Mouse (Mus musculus): ENCODE measurements around the gene Matn1. TPM values are rescaled to one million over a fixed set of nuclear protein-coding genes. Genes with fewer than 3 reads are reported as not detected.

Matn1 gene
- total and polyA plus RNA-seq, 2 experiments from 2014 or later, result 0.20 TPM; not detected in 1

GRCm38 (mm10) chr4:130984416-130985182 is 40.4 kb downstream of the Matn1 start:
- WGBS, result 18% methylated on average over 17 of the region's 17 CpGs
- H3K4me1 ChIP-seq (ENCODE audit: insufficient read depth, low read length), result 0 out of 2 replicates have a peak, but pooled peaks cover 4% of the 10 kb centered on the region
- H3K9ac ChIP-seq (replicated peaks; ENCODE audit: low read length, poor library complexity, severe bottlenecking), result no peak overlapping the region
- H3K4me3 ChIP-seq (ENCODE audit: low read depth, low read length), result no peak overlapping the region
- no peaks in the 10 kb centered on the region for H3K36me3 ChIP-seq (ENCODE audit: insufficient read depth, low read length)
- H3K27ac ChIP-seq (ENCODE audit: low read depth, low read length), result peak overlapping the region; percentile 55
- no peak for DNase-seq (ENCODE audit: low spot score)
- H3K27me3 ChIP-seq (ENCODE audit: insufficient read depth, low read length), result no peaks in the 10 kb centered on the region
- H3K4me2 ChIP-seq (ENCODE audit: low read depth, low read length, poor library complexity, severe bottlenecking), result no peak overlapping the region
- no peak for ATAC-seq (ENCODE audit: low FRiP score)
- TF ChIP-seq CTCF (IDR thresholded peaks at IDR 0.05), result no peak
- no peaks in the 10 kb centered on the region for H3K9me3 ChIP-seq (ENCODE audit: low read length)

DNA sequence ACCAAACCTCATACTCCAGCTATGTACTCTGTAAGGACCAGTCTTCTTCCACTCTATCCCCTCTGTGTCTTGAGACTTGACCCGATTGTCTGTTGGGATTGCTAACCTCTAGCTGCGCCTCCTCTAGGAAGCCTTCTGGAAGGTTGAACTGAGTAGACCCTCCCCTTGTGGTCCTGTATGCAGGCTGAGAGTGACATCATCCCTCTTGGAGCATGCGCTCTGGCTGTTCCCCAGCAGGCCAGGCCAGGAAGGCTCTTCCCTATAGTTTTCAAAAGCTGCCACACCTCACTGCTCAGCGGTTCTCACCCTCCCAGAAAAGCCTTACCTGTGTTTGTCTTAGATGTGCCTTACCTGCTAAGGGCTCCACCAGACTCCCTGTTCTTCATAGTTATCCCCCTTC is 42.9 kb downstream of the Matn1 start:
- ATAC-seq (ENCODE audit: low FRiP score) (no peak), DNase-seq (ENCODE audit: low spot score) (no peak)
- Histone ChIP-seq H3K4me2 (ENCODE audit: low read depth, low read length, poor library complexity, severe bottlenecking) (no peak overlapping the region), H3K9me3 (ENCODE audit: low read length) (no peaks in the 10 kb centered on the region), H3K4me1 (ENCODE audit: insufficient read depth, low read length) (0 out of 2 replicates have a peak, but pooled peaks cover 4% of the 10 kb centered on the region), H3K9ac (replicated peaks; ENCODE audit: low read length, poor library complexity, severe bottlenecking) (no peak overlapping the region), H3K36me3 (ENCODE audit: insufficient read depth, low read length) (no peaks in the 10 kb centered on the region), H3K4me3 (ENCODE audit: low read depth, low read length) (no peak overlapping the region), H3K27ac (ENCODE audit: low read depth, low read length) (no peak overlapping the region), H3K27me3 (ENCODE audit: insufficient read depth, low read length) (no peaks in the 10 kb centered on the region)
- WGBS, result 92% methylated on average over 4 of the region's 4 CpGs
- TF ChIP-seq CTCF (IDR thresholded peaks at IDR 0.05), result no peak

DNA sequence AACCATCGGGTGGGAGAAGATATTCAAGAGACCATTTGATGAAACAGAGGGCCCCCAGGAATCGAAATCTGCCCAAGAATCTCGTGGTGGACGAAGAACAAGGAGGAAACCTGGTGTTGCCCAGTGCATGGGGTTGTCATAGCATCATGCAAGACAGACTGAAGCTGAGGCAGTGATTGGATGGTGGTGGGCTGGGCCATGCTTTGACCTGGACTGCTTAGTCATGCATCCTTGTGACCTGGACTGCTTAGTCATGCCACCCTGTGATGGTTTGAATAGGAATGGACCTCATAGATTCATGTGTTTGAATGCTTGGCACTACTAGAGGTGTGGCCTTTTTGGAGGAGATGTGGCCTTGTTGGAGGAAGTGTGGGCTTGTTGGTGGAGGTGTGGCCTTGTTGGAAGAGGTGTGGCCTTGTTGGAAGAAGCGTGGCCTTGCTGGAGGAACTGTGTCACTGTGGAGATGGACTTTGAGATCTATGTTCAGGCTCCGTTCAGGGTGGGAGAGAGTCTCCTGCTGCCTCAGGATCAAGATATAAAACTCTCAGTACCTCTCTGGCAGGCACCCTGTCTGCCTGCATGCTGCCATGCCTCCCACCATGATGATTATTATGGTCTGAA is 44.1 kb downstream of the Matn1 start:
- DNase-seq (ENCODE audit: low spot score) (no peak), ATAC-seq (ENCODE audit: low FRiP score) (no peak)
- H3K27me3 ChIP-seq (ENCODE audit: insufficient read depth, low read length), result no peaks in the 10 kb centered on the region
- no peaks in the 10 kb centered on the region for H3K9me3 ChIP-seq (ENCODE audit: low read length)
- H3K9ac ChIP-seq (replicated peaks; ENCODE audit: low read length, poor library complexity, severe bottlenecking), result no peak overlapping the region
- no peaks in the 10 kb centered on the region for H3K36me3 ChIP-seq (ENCODE audit: insufficient read depth, low read length)
- H3K4me1 ChIP-seq (ENCODE audit: insufficient read depth, low read length), result 0 out of 2 replicates have a peak, but pooled peaks cover 4% of the 10 kb centered on the region
- H3K4me3 ChIP-seq (ENCODE audit: low read depth, low read length), result no peak overlapping the region
- no peak overlapping the region for H3K27ac ChIP-seq (ENCODE audit: low read depth, low read length)
- TF ChIP-seq CTCF (IDR thresholded peaks at IDR 0.05), result no peak
- 83% methylated on average over 6 of the region's 6 CpGs for whole genome bisulfite sequencing
- H3K4me2 ChIP-seq (ENCODE audit: low read depth, low read length, poor library complexity, severe bottlenecking), result no peak overlapping the region

DNA sequence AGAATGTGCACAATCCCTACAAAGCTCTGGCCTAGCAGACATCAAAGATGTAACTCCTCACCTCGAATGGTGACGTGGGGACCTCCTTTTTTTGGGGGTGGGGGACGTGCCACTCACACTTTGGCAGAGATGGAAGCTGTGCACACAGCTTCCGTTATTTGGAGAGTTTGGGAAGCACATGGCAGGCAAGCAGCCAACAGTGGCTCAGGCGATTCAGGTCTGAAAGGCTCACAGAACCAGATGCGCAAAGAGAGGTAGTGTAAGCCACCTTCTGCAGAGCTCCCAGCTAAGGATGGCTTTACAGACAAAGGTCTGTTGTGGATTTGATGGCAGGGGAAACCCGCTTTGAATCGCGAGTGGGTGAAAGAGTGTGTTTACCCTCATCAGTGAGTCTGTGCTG is 45.0 kb downstream of the Matn1 start:
- 59% methylated on average over 9 of the region's 9 CpGs for WGBS
- no peaks in the 10 kb centered on the region for H3K36me3 ChIP-seq (ENCODE audit: insufficient read depth, low read length)
- no peak for TF ChIP-seq CTCF (IDR thresholded peaks at IDR 0.05)
- H3K4me3 ChIP-seq (ENCODE audit: low read depth, low read length), result no peak overlapping the region
- no peak overlapping the region for H3K4me2 ChIP-seq (ENCODE audit: low read depth, low read length, poor library complexity, severe bottlenecking)
- 0 out of 2 replicates have a peak, but pooled peaks cover 4% of the 10 kb centered on the region for H3K4me1 ChIP-seq (ENCODE audit: insufficient read depth, low read length)
- H3K27me3 ChIP-seq (ENCODE audit: insufficient read depth, low read length), result no peaks in the 10 kb centered on the region
- no peak for ATAC-seq (ENCODE audit: low FRiP score)
- H3K9ac ChIP-seq (replicated peaks; ENCODE audit: low read length, poor library complexity, severe bottlenecking), result no peak overlapping the region
- no peak overlapping the region for H3K27ac ChIP-seq (ENCODE audit: low read depth, low read length)
- peak; percentile 38 for DNase-seq (ENCODE audit: low spot score)
- no peaks in the 10 kb centered on the region for H3K9me3 ChIP-seq (ENCODE audit: low read length)

- Histone ChIP-seq H3K9me3 (ENCODE audit: low read length) (no peaks in the 10 kb centered on the region), H3K36me3 (ENCODE audit: insufficient read depth, low read length) (no peaks in the 10 kb centered on the region), H3K27ac (ENCODE audit: low read depth, low read length) (no peak overlapping the region), H3K9ac (replicated peaks; ENCODE audit: low read length, poor library complexity, severe bottlenecking) (no peak overlapping the region), H3K4me2 (ENCODE audit: low read depth, low read length, poor library complexity, severe bottlenecking) (no peak overlapping the region), H3K4me3 (ENCODE audit: low read depth, low read length) (no peak overlapping the region), H3K27me3 (ENCODE audit: insufficient read depth, low read length) (no peaks in the 10 kb centered on the region), H3K4me1 (ENCODE audit: insufficient read depth, low read length) (no peaks in the 10 kb centered on the region)
- 93% methylated on average over 5 of the region's 5 CpGs for WGBS
- no peak for ATAC-seq (ENCODE audit: low FRiP score)
- DNase-seq (ENCODE audit: low spot score), result no peak
- TF ChIP-seq CTCF (IDR thresholded peaks at IDR 0.05), result no peak
Measured at GRCm38 (mm10) chr4:130990966-130991365, 46.8 kb downstream of the Matn1 start.

DNA sequence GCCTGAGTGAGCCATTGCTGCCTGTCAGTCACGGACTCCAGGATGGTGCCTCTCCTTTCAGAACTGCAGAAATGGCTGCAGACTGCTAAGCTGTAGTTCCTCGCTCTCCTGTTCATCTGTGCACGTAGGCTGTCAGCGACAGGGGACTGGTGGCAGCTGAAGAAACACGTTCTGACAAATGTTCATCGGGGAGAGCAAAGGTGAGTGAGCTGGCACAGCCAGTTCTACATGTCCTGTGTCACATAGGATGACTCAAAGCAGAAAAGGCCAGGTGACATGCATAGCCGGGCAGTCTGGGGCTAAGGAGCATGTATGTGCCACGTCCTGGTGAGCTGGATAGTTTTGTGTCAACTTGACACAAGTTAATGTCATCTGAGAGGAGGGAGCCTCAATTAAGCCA is 50.4 kb downstream of the Matn1 start:
- no peaks in the 10 kb centered on the region for H3K9me3 ChIP-seq (ENCODE audit: low read length)
- no peaks in the 10 kb centered on the region for H3K36me3 ChIP-seq (ENCODE audit: insufficient read depth, low read length)
- H3K27ac ChIP-seq (ENCODE audit: low read depth, low read length), result no peak overlapping the region
- no peak for TF ChIP-seq CTCF (IDR thresholded peaks at IDR 0.05)
- H3K4me2 ChIP-seq (ENCODE audit: low read depth, low read length, poor library complexity, severe bottlenecking), result no peak overlapping the region
- 86% methylated on average over 8 of the region's 8 CpGs for WGBS
- no peak overlapping the region for H3K4me3 ChIP-seq (ENCODE audit: low read depth, low read length)
- no peaks in the 10 kb centered on the region for H3K4me1 ChIP-seq (ENCODE audit: insufficient read depth, low read length)
- ATAC-seq (ENCODE audit: low FRiP score) (no peak), DNase-seq (ENCODE audit: low spot score) (no peak)
- no peak overlapping the region for H3K9ac ChIP-seq (replicated peaks; ENCODE audit: low read length, poor library complexity, severe bottlenecking)
- H3K27me3 ChIP-seq (ENCODE audit: insufficient read depth, low read length), result no peaks in the 10 kb centered on the region
